Mouse (Mus musculus): ENCODE measurements around the gene Chd4.

Chd4 gene

GRCm38 (mm10) chr6:125139747-125140146 is 44.0 kb downstream of the Chd4 start:
- DNase-seq (ENCODE audit: low read depth, low spot score): no peak

GRCm38 (mm10) chr6:125142436-125142835 is 46.7 kb downstream of the Chd4 start:
- no peak for DNase-seq (ENCODE audit: low read depth, low spot score)

- peak; percentile 66 for DNase-seq (ENCODE audit: low read depth, low spot score)
Observed at GRCm38 (mm10) chr6:125143128-125143527, 47.3 kb downstream of the Chd4 start.

- no peak for DNase-seq (ENCODE audit: low read depth, low spot score)
Observed at GRCm38 (mm10) chr6:125143904-125144303, 48.1 kb downstream of the Chd4 start.

- DNase-seq (ENCODE audit: low read depth, low spot score): peak; percentile 97
Observed at GRCm38 (mm10) chr6:125145001-125145400, 49.2 kb downstream of the Chd4 start, which contains the start of gene Iffo1. Gene Iffo1 (plus strand): TSS chr6:125145241.

- peak; percentile 37 for DNase-seq (ENCODE audit: low read depth, low spot score)
Observed at GRCm38 (mm10) chr6:125145479-125145951, 49.7 kb downstream of the Chd4 start.

- DNase-seq (ENCODE audit: low read depth, low spot score): peak; percentile 40
Observed at GRCm38 (mm10) chr6:125146148-125146547, 50.4 kb downstream of the Chd4 start.

GRCm38 (mm10) chr6:125146797-125147196 is 51.0 kb downstream of the Chd4 start:
- peak; percentile 38 for DNase-seq (ENCODE audit: low read depth, low spot score)

- DNase-seq (ENCODE audit: low read depth, low spot score): no peak
Observed at GRCm38 (mm10) chr6:125147329-125147728, 51.5 kb downstream of the Chd4 start.

- DNase-seq (ENCODE audit: low read depth, low spot score): no peak
Observed at GRCm38 (mm10) chr6:125148251-125148925, 52.6 kb downstream of the Chd4 start.

GRCm38 (mm10) chr6:125148926-125149568 is 53.3 kb downstream of the Chd4 start:
- no peak for DNase-seq (ENCODE audit: low read depth, low spot score)

GRCm38 (mm10) chr6:125149569-125149950 is 53.8 kb downstream of the Chd4 start:
- DNase-seq (ENCODE audit: low read depth, low spot score): no peak

GRCm38 (mm10) chr6:125152212-125153017 is 56.6 kb downstream of the Chd4 start:
- DNase-seq (ENCODE audit: low read depth, low spot score): no peak

GRCm38 (mm10) chr6:125153018-125153389 is 57.2 kb downstream of the Chd4 start:
- no peak for DNase-seq (ENCODE audit: low read depth, low spot score)

GRCm38 (mm10) chr6:125153682-125154081 is 57.9 kb downstream of the Chd4 start:
- DNase-seq (ENCODE audit: low read depth, low spot score): no peak

GRCm38 (mm10) chr6:125154550-125154949 is 58.8 kb downstream of the Chd4 start:
- peak; percentile 71 for DNase-seq (ENCODE audit: low read depth, low spot score)

- no peak for DNase-seq (ENCODE audit: low read depth, low spot score)
Observed at GRCm38 (mm10) chr6:125155262-125155661, 59.5 kb downstream of the Chd4 start.

GRCm38 (mm10) chr6:125156491-125156890 is 60.7 kb downstream of the Chd4 start:
- no peak for DNase-seq (ENCODE audit: low read depth, low spot score)

GRCm38 (mm10) chr6:125156903-125157614 is 61.3 kb downstream of the Chd4 start:
- no peak for DNase-seq (ENCODE audit: low read depth, low spot score)

GRCm38 (mm10) chr6:125158944-125159492 is 63.2 kb downstream of the Chd4 start:
- no peak for DNase-seq (ENCODE audit: low read depth, low spot score)

Measured in 3T3-L1 (cell line).